Mouse (Mus musculus): ENCODE measurements around the gene Mief2.

DNA sequence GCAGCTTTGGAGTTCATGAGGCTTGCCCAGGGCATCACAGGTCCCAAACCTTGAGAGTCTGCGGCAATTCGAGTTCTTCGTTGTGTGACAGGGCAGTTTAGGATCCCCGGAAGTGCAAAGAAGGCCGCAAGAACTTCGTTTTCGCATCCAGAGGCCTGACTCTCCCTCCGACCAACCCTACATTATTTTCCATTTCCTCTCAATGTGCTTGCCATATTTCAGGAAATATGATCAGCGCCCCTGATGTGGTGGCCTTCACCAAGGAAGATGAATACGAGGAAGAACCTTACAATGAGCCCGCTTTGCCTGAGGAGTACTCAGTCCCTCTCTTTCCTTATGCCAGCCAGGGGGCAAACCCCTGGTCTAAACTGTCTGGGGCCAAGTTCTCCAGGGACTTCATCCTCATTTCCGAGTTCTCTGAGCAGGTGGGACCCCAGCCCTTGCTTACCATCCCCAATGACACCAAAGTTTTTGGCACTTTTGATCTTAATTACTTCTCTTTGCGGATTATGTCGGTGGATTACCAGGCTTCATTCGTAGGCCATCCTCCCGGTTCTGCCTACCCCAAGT, 49.7 kb downstream of the Mief2 start:
- TF ChIP-seq CTCF (conservative IDR thresholded peaks at IDR 0.05; ENCODE audit: low read length) (no peak), POU5F1 (IDR thresholded peaks at IDR 0.05; ENCODE audit: borderline replicate concordance, low read length) (no peak)
